Mouse (Mus musculus): Measurements from ENCODE around the gene Gm16223.

Gene Gm16223

GRCm38 (mm10) chr5:42067476-42068187 is at the start of gene Gm16223:
Gene Gm16223, plus strand, starts transcription at chr5:42067960.
- no peak for DNase-seq (ENCODE audit: low spot score in 2 of 2)

- no peak for DNase-seq (ENCODE audit: low spot score in 2 of 2)
Measured at GRCm38 (mm10) chr5:42022029-42022428, 45.7 kb upstream of the Gm16223 start.

- DNase-seq (ENCODE audit: low spot score in 2 of 2), result no peak
Measured at GRCm38 (mm10) chr5:42023521-42023920, 44.2 kb upstream of the Gm16223 start.

- no peak for DNase-seq (ENCODE audit: low spot score in 2 of 2)
Measured at GRCm38 (mm10) chr5:42036388-42037082, 31.2 kb upstream of the Gm16223 start.

GRCm38 (mm10) chr5:42054636-42055035 is 13.1 kb upstream of the Gm16223 start:
- no peak for DNase-seq (ENCODE audit: low spot score in 2 of 2)

GRCm38 (mm10) chr5:42055151-42055550 is 12.6 kb upstream of the Gm16223 start:
- no peak for DNase-seq (ENCODE audit: low spot score in 2 of 2)

- no peak for DNase-seq (ENCODE audit: low spot score in 2 of 2)
Measured at GRCm38 (mm10) chr5:42065090-42065489, 2.7 kb upstream of the Gm16223 start.

- no peak for DNase-seq (ENCODE audit: low spot score in 2 of 2)
Measured at GRCm38 (mm10) chr5:42067075-42067474, 685 bp upstream of the Gm16223 start.

- no peak for DNase-seq (ENCODE audit: low spot score in 2 of 2)
Measured at GRCm38 (mm10) chr5:42068188-42068579, 424 bp downstream of the Gm16223 start.

GRCm38 (mm10) chr5:42116586-42117346 is 49.0 kb downstream of the Gm16223 start:
- no peak for DNase-seq (ENCODE audit: low spot score in 2 of 2)

GRCm38 (mm10) chr5:42125562-42125961 is 57.8 kb downstream of the Gm16223 start:
- DNase-seq (ENCODE audit: low spot score in 2 of 2), result no peak

- no peak for DNase-seq (ENCODE audit: low spot score in 2 of 2)
Measured at GRCm38 (mm10) chr5:42155626-42156025, 87.9 kb downstream of the Gm16223 start.

GRCm38 (mm10) chr5:42164731-42165130 is 97.0 kb downstream of the Gm16223 start:
- no peak for DNase-seq (ENCODE audit: low spot score in 2 of 2)

GRCm38 (mm10) chr5:42166311-42166710 is 98.6 kb downstream of the Gm16223 start:
- DNase-seq (ENCODE audit: low spot score in 2 of 2), result no peak

GRCm38 (mm10) chr5:42168071-42168470 is 100.3 kb downstream of the Gm16223 start:
- DNase-seq (ENCODE audit: low spot score in 2 of 2), result no peak

- DNase-seq (ENCODE audit: low spot score in 2 of 2), result no peak
Measured at GRCm38 (mm10) chr5:42168785-42169184, 101.0 kb downstream of the Gm16223 start.

GRCm38 (mm10) chr5:42174109-42174508 is 106.3 kb downstream of the Gm16223 start:
- DNase-seq (ENCODE audit: low spot score in 2 of 2), result no peak

GRCm38 (mm10) chr5:42175424-42175823 is 107.7 kb downstream of the Gm16223 start:
- no peak for DNase-seq (ENCODE audit: low spot score in 2 of 2)

GRCm38 (mm10) chr5:42198493-42198892 is 130.7 kb downstream of the Gm16223 start:
- no peak for DNase-seq (ENCODE audit: low spot score in 2 of 2)

GRCm38 (mm10) chr5:42207456-42208122 is 139.8 kb downstream of the Gm16223 start:
- DNase-seq (ENCODE audit: low spot score in 2 of 2), result no peak

- DNase-seq (ENCODE audit: low spot score in 2 of 2), result no peak
Measured at GRCm38 (mm10) chr5:42211554-42212338, 144.0 kb downstream of the Gm16223 start.
